Mouse (Mus musculus) liver, postnatal 0 days (tissue): ENCODE results near the gene Smg6. TPM values are rescaled to one million over a fixed set of nuclear protein-coding genes. Genes with fewer than 3 reads are reported as not detected.
A peak's percentile ranks its signal among the peaks of the same experiment; 100 is the strongest.

Experiments used
- ATAC-seq: fragments of 200-750 bp; cut with Nextera tagmentation; 2 replicates; pipeline ENCODE4 v1.8.0; 2017; ENCODE audit warnings: mild to moderate bottlenecking, moderate library complexity
- DNase-seq: peaks from one replicate; pipeline ENCODE4 v3.0.0-alpha.2; 2016
- H3K27ac ChIP-seq: fragments of 300-500 bp; sonication (generic); 2 replicates; pipeline ENCODE4 v1.5.1; 2014; ENCODE audit warnings: antibody characterized with exemption, moderate library complexity, mild to moderate bottlenecking, low read depth
- H3K27me3 ChIP-seq: fragments of 300-500 bp; sonication (generic); 2 replicates; pipeline ENCODE4 v1.6.1; 2014; ENCODE audit warnings: low read length, control low read depth, mixed read lengths; ENCODE audit not compliant: insufficient read depth
- H3K36me3 ChIP-seq: fragments of 300-500 bp; sonication (generic); replicated peaks from 2 replicates; pipeline ENCODE4 v1.6.1; 2014; ENCODE audit warnings: mild to moderate bottlenecking, control low read depth, low read length, moderate library complexity, mixed read lengths; ENCODE audit not compliant: insufficient read depth
- H3K4me1 ChIP-seq: fragments of 300-500 bp; sonication (generic); 2 replicates; pipeline ENCODE4 v1.6.1; 2014; ENCODE audit warnings: antibody characterized with exemption, mild to moderate bottlenecking, control low read depth; ENCODE audit not compliant: insufficient read depth
- H3K4me2 ChIP-seq: fragments of 300-500 bp; sonication (generic); 2 replicates; pipeline ENCODE4 v1.6.1; 2014; ENCODE audit warnings: low read depth, mild to moderate bottlenecking, low read length, moderate library complexity, mixed read lengths
- H3K4me3 ChIP-seq: fragments of 300-500 bp; sonication (generic); 2 replicates; pipeline ENCODE4 v1.5.1; 2014; ENCODE audit warnings: low read depth, low read length
- H3K9ac ChIP-seq: fragments of 300-500 bp; sonication (generic); replicated peaks from 2 replicates; pipeline ENCODE4 v1.6.1; 2014; ENCODE audit warnings: mild to moderate bottlenecking, moderate library complexity
- H3K9me3 ChIP-seq: fragments of 300-500 bp; sonication (generic); 2 replicates; pipeline ENCODE4 v1.6.1; 2016; ENCODE audit warnings: mild to moderate bottlenecking, control low read depth, low read length, mixed read lengths
- CTCF ChIP-seq: sonication (generic); IDR thresholded peaks from 2 replicates; pipeline ENCODE4 v1.5.1; 2016; ENCODE audit warnings: antibody characterized with exemption, low read depth
- EP300 ChIP-seq: IDR thresholded peaks from 2 replicates; pipeline ENCODE4 v1.6.1; 2016; ENCODE audit warnings: antibody characterized with exemption, low read depth, mild to moderate bottlenecking
- WGBS: fragments of 180-500 bp; shearing (Covaris S2); extraction: QIAGEN DNeasy Blood & Tissue Kit; methylation state at CpG from one replicate; pipeline ENCODE4 v1.1.7; 2014; ENCODE audit not compliant: insufficient replicate concordance; 5-methylcytosine and 5-hydroxymethylcytosine counted together
- polyA plus RNA-seq: library from polyadenylated mRNA; unstranded; fragments of >200 nt; fragmentation: Nextera tagmentation; extraction: Ambion mirVana; gene quantifications from 2 replicates; pipeline ENCODE4 v1.2.1, GENCODE M21; 2015

Smg6 gene
- polyA plus RNA-seq, 1 experiment from 2014 or later: 4.7 TPM

DNA sequence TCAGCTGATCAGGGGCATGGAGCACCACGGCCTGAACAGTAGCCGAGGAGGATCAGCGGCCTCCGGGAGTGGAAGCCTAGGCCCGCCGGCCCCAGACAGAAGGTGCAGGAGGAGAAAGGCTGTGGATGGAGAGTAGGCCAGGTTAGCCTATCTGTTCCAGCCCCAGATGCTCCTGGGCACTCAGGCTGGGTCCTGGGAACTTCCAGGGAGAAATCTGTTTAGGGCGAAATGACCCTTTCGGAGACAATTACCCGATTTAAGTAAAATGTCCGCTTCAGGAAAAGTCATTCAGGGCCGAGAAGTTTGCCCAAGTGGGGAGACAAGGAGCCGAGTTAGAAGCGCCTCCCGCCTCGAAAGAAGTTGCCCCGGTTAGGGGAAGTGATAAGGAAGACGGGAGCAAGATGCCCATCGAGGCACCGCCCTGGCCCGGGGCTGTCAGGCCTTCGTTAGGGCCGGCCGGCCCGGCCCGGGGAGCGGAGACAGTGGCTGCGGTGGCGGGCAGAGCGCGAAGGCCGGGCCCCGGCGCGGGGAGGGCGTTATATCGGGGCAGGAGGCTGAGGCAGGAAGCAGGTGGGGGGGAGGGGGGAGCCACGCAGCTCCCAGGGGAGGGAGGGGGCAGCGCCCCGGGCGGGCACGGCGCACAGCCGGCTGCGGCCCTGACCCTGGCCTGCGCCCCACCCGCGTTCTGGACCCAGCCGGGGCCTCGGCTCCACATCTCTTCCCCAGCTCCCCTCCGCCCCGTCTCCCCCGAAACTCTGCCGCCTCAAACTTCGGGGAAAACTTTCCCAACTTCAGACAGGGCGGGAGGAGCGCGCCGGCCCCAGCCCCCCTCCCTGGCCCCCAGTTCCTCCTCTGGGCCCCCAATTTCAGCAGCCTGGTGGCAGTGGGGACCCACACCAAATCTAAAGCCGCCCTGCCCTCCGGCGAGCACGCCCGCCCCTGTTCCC lies 242.3 kb downstream of the Smg6 start:
- no peak for ATAC-seq
- Histone ChIP-seq H3K9me3 (no peaks in the 10 kb centered on the region), H3K4me3 (peak overlapping the region; percentile 62), H3K27me3 (peaks cover 87% of the 10 kb centered on the region), H3K4me2 (peak overlapping the region; percentile 91), H3K36me3 (peaks cover 6% of the 10 kb centered on the region), H3K4me1 (peaks cover 62% of the 10 kb centered on the region), H3K9ac (peak overlapping the region; percentile 65), H3K27ac (peak overlapping the region; percentile 57; the same call in 1 of the 2 replicates)
- 4% methylated on average over 46 of the region's 63 CpGs for WGBS
- TF ChIP-seq EP300: no peak
- TF ChIP-seq CTCF: no peak
- DNase-seq: peak; percentile 36

DNA sequence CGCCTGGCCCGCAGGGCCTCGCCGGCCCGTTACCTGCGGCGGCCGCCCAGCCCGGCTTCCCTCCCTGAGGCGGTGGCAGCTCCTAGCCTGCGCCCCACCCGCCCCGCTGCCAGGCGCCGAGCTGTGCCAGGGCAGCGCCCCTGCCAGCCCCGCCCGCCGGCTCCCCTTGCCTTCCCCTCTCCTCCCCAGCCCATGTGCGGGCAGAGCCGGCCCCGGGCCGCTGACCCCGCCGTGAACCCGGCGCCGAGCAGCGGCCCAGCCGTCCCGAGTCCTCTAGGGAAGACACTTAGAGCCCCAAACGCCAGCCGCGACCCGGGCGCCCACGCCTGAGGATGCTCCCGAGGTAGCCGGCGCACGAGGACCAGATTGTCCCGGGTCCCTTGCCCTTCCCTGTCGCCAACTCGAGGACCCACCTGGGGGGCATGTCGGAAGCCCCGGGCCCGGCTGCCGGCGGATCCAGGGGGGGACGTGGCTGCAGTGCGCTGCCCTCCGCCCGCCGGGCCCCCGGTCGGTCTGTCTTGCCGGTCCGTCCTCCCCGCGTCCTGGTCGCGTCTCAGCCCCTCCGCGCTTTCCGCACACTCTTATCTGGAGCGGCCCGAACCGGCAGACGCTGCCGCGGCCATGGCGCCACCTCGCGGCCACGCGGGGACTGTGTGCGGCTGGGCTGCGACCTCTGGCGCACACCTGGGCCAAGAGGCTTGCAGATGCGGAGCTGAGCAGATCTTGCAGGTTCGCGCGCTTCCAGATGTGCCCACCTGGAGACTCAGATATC lies 243.2 kb downstream of the Smg6 start:
- under 1% methylated on average over 70 of the region's 83 CpGs for WGBS
- TF ChIP-seq CTCF (peak; percentile 97), EP300 (no peak)
- Histone ChIP-seq H3K27me3 (peaks cover 96% of the 10 kb centered on the region), H3K9ac (peak overlapping the region; percentile 65), H3K4me2 (peak overlapping the region; percentile 91), H3K4me1 (peaks cover 66% of the 10 kb centered on the region), H3K27ac (peak overlapping the region; percentile 57), H3K4me3 (peak overlapping the region; percentile 62), H3K36me3 (no peaks in the 10 kb centered on the region; the same call in 1 of the 2 replicates), H3K9me3 (no peaks in the 10 kb centered on the region)
- peak; percentile 88 for DNase-seq
- ATAC-seq: peak; percentile 35; the same call in 1 of the 2 replicates

DNA sequence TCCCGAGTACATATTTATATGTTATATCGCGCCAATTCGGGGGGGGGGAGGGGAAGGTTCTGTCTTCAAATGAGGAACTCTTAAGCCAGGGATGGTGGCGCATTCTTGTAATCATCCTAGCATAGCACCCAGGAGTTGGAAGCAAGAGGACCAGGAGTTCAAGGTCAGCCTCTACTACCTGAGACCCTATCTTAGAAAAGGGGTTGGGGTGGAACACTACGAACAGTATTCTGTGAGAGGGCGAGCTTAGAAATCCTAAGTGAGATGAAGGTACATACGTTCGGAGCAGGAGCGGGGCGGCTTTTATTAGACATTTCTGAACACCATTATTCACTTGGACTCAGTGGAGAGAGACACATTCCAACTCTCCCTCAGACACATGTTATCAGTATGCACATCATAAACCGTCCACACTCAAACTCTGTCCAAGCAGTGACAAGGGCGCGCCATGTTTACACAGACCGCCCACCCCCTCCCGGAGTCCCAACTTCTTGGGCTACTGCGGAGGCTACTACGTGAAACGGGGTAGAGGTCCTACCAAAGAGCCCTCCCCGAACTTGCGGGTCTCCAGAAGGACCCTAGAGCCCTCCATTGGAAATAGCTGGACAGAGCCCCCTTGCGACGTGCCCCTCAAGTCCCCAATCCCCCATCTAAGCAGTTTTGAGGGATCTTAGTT lies 243.9 kb downstream of the Smg6 start, which contains the start of gene Hic1:
Gene Hic1, minus strand, starts transcription at position 115 of the 676 bp plus-strand sequence.
- H3K9ac ChIP-seq: peak within 1 kb of the TSS; percentile 65
- DNase-seq (peak; percentile 19), ATAC-seq (no peak)
- 7% methylated on average over 23 of the region's 23 CpGs for WGBS
- peak within 1 kb of the TSS; percentile 62 for H3K4me3 ChIP-seq
- H3K36me3 ChIP-seq: no peaks in the 10 kb centered on the region
- peaks cover 99% of the 10 kb centered on the region for H3K27me3 ChIP-seq
- peak within 1 kb of the TSS; percentile 57 for H3K27ac ChIP-seq
- H3K9me3 ChIP-seq: no peaks in the 10 kb centered on the region
- peaks cover 66% of the 10 kb centered on the region for H3K4me1 ChIP-seq
- peak within 1 kb of the TSS; percentile 91 for H3K4me2 ChIP-seq
- TF ChIP-seq EP300 (no peak), CTCF (no peak)

DNA sequence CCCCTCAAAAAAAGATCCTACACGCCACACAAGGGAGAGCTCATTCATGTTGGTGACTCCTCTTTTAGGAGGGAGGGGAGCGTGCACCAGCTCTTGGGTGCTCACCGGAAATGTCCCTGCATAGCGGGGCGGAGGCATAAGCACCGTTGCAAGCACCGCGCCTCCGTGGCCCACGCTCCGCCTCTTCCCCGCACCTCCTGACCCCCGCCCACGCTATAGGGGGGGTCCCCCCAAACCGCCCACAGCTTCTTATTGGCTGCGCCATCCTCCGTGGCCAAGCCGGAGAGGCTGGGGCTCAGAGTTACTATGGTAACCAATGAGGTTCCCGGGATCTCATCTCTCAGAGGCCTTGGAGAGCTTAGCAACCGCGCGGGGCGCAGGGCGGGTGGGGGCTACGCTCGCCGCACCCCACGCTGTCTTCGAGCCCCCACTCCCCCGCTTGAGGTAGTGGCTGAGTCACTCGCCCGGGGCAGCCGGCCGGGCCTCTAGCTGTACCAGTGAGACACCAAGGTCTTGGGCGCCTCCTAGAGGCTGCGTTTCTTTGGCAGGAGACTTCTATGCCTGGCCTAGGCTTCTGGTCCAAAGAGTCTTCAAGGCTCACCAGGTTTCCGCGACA lies 244.6 kb downstream of the Smg6 start:
- Histone ChIP-seq H3K27ac (no peak overlapping the region), H3K4me3 (peak overlapping the region; percentile 62), H3K4me1 (peaks cover 62% of the 10 kb centered on the region), H3K9me3 (no peaks in the 10 kb centered on the region), H3K27me3 (peaks cover 92% of the 10 kb centered on the region), H3K9ac (no peak overlapping the region), H3K4me2 (peak overlapping the region; percentile 91), H3K36me3 (no peaks in the 10 kb centered on the region)
- peak; percentile 84 for TF ChIP-seq CTCF
- no peak for TF ChIP-seq EP300
- whole genome bisulfite sequencing: 1% methylated on average over 36 of the region's 38 CpGs
- DNase-seq (peak; percentile 92), ATAC-seq (peak; percentile 40)

DNA sequence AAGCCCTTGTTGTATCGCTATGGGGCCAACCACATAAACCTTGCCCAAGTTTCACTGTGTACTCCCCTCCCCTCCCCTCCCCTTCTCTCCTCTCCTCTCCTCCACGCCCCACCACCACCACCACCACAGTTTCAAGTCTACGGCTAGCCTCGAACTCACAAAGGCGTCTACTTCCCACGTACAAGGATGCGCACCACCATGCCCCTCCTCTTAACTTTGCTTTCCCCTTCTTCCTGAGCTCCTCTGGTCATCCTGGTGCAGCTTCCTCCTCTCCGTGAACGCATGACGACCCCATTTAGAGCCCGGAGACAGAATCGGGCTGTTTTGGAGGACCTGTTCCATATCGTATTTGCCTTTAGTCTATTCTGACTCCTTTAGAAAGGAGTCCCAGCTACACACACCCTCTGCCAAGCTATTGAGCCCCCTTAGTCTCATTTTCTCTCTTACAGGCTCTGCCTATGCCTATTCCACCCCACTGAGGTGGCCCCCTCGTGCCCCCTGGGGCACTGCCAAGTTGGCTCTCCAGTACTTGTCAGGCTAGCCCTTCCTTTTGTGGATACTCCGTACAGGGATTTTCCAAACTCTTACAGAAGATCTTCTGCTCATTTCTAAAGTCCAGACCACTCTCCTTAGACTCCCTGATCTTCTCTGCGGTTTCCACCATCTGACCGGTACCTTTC lies 245.7 kb downstream of the Smg6 start:
- H3K27me3 ChIP-seq: peaks cover 81% of the 10 kb centered on the region
- ATAC-seq: no peak

More for the DNA sequence above, 245.7 kb downstream of the Smg6 start:
- DNase-seq: peak; percentile 14
- Histone ChIP-seq H3K4me2 (no peak overlapping the region), H3K4me1 (peaks cover 54% of the 10 kb centered on the region), H3K36me3 (no peaks in the 10 kb centered on the region), H3K27ac (no peak overlapping the region), H3K4me3 (no peak overlapping the region), H3K9ac (no peak overlapping the region), H3K9me3 (no peaks in the 10 kb centered on the region)
- WGBS: 12% methylated on average over 17 of the region's 17 CpGs
- TF ChIP-seq CTCF (no peak), EP300 (no peak)
